Mouse (Mus musculus) limb, embryonic 14.5 days (tissue): ENCODE measurements around the gene Galnt10. TPM values are rescaled to one million over a fixed set of nuclear protein-coding genes. Genes with fewer than 3 reads are reported as not detected.

Experiments
- ATAC-seq: fragments of 200-750 bp; cut with Nextera tagmentation; 2 replicates; pipeline ENCODE4 v1.8.0; 2017; ENCODE audit warnings: low read depth, moderate number of reproducible peaks, moderate TSS enrichment; ENCODE audit not compliant: low FRiP score
- DNase-seq: peaks from one replicate; pipeline ENCODE4 v3.0.0-alpha.2; 2015; ENCODE audit warnings: low spot score
- H3K27ac ChIP-seq: fragments of 300-500 bp; sonication (generic); replicated peaks from 2 replicates; pipeline ENCODE4 v1.5.1; 2014; ENCODE audit warnings: low read depth, mild to moderate bottlenecking, low read length, moderate library complexity, mixed read lengths
- H3K27me3 ChIP-seq: fragments of 300-500 bp; sonication (generic); 2 replicates; pipeline ENCODE4 v1.6.1; 2014; ENCODE audit warnings: low read length, mixed read lengths; ENCODE audit not compliant: control insufficient read depth, insufficient read depth
- H3K36me3 ChIP-seq: fragments of 300-500 bp; sonication (generic); 2 replicates; pipeline ENCODE4 v1.6.1; 2014; ENCODE audit warnings: mild to moderate bottlenecking, low read length, moderate library complexity, mixed read lengths; ENCODE audit not compliant: control insufficient read depth, insufficient read depth
- H3K4me1 ChIP-seq: fragments of 300-500 bp; sonication (generic); 2 replicates; pipeline ENCODE4 v1.6.1; 2014; ENCODE audit warnings: antibody characterized with exemption, low read length, mixed read lengths; ENCODE audit not compliant: control insufficient read depth, insufficient read depth
- H3K4me2 ChIP-seq: fragments of 300-500 bp; sonication (generic); replicated peaks from 2 replicates; pipeline ENCODE4 v1.6.1; 2014; ENCODE audit warnings: low read depth, mild to moderate bottlenecking, low read length, moderate library complexity; ENCODE audit not compliant: severe bottlenecking
- H3K4me3 ChIP-seq: fragments of 300-500 bp; sonication (generic); replicated peaks from 2 replicates; pipeline ENCODE4 v1.5.1; 2014; ENCODE audit warnings: low read length
- H3K9ac ChIP-seq: fragments of 300-500 bp; sonication (generic); 2 replicates; pipeline ENCODE4 v1.6.1; 2014; ENCODE audit warnings: mild to moderate bottlenecking, low read depth, low read length, moderate library complexity; ENCODE audit not compliant: severe bottlenecking
- H3K9me3 ChIP-seq: fragments of 300-500 bp; sonication (generic); 2 replicates; pipeline ENCODE4 v1.6.1; 2016; ENCODE audit warnings: low read length; ENCODE audit not compliant: control insufficient read depth
- POLR2A ChIP-seq: fragments of 200-500 bp; IDR thresholded peaks from 2 replicates; pipeline ENCODE4 v1.8.0; 2012; ENCODE audit warnings: inconsistent platforms, mild to moderate bottlenecking, moderate library complexity, borderline replicate concordance; ENCODE audit not compliant: insufficient read depth, insufficient read length; ENCODE audit errors: extremely low read depth
- WGBS: fragments of 180-500 bp; shearing (Covaris S2); extraction: QIAGEN DNeasy Blood & Tissue Kit; methylation state at CpG from one replicate; pipeline ENCODE4 v1.1.7; 2014; 5-methylcytosine and 5-hydroxymethylcytosine counted together
- polyA plus RNA-seq, 2 experiments: library from polyadenylated mRNA; depleted of rRNA in 1 of 2; stranded (reverse) in 1 of 2; unstranded in 1 of 2; fragments of >200 nt; fragmentation: Nextera tagmentation in 1 of 2; extraction: Ambion mirVana in 1 of 2; gene quantifications; 2 replicates each; pipeline versions ENCODE4 v1.2.1 to v1.2.3; 2012 to 2014

Gene Galnt10
- polyA plus RNA-seq, 2 experiments, result 24.4 to 26.5 TPM

DNA sequence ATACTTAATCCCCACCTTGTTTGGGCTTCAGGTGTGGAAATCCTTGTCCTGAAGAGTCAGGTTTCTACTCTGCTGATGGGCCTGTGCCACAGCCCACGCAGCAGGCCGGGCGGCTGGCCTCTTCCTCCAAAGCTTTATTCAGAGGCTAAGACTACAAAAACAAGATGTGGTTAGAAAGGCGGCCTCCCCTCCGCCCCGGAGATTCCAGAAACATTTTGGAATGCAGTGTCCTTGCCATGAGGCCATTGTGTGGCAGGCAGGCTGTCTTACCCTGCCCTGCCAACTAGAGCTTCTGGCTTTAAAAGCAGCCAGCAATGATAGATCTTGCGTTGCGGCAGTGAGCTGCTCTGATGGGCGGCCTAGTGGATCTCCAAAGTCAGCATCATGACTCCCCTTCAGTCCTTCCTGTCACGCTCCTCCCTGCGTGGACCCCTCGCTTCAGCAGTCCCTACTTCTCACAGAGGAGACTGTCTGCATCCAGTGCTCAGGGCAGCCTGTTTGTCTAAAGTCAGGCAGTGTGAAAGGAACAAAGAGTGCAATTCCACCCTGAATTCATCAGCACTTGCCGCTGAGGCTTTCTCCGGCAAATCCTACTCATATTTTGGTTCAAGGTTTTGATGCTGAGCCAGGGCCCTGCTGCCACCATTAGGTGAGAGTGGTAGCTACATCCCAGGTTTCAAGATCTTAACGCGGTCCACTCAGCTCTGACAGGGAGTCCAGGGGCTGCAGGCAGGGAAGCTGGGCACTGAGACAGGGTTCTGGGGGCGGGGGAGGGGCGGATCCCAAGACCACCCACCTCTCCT lies 141.6 kb downstream of the Galnt10 start:
- H3K27ac ChIP-seq, result peak overlapping the region; percentile 55
- peak; percentile 46 for DNase-seq

DNA sequence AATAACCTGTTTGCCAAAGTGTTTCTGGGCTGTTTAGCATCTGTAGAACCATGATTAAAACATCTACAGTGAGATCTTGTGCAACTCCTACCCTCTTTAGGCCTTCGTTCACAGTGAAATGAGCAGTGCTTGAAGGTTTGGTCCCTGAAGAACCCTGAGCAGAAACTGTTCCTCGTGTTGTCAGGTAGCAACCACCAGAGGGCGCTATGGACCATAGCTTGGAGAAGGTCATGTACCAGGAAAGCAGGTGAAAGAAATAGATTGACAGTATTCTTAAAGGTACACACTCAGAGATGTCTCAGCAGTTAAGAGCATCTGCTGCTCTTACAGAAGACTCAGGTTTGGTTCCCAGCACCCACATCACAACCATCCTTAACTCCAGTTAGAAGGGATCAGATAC lies 142.7 kb downstream of the Galnt10 start:
- Histone ChIP-seq H3K9me3 (no peaks in the 10 kb centered on the region), H3K4me1 (peaks cover 6% of the 10 kb centered on the region), H3K36me3 (peaks cover 12% of the 10 kb centered on the region), H3K9ac (no peak overlapping the region), H3K27me3 (no peaks in the 10 kb centered on the region), H3K4me3 (no peak overlapping the region), H3K4me2 (no peak overlapping the region), H3K27ac (no peak overlapping the region)
- no peak for TF ChIP-seq POLR2A
- ATAC-seq (no peak), DNase-seq (no peak)
- 36% methylated on average over 3 of the region's 3 CpGs for WGBS

More for the DNA sequence above, 141.6 kb downstream of the Galnt10 start:
- peak; percentile 39 for ATAC-seq
- H3K9me3 ChIP-seq, result no peaks in the 10 kb centered on the region
- 51% methylated on average over 18 of the region's 18 CpGs for WGBS
- H3K36me3 ChIP-seq, result peaks cover 16% of the 10 kb centered on the region
- H3K4me1 ChIP-seq, result peaks cover 6% of the 10 kb centered on the region
- peak overlapping the region; percentile 36 for H3K9ac ChIP-seq
- TF ChIP-seq POLR2A, result no peak
- H3K27me3 ChIP-seq, result no peaks in the 10 kb centered on the region
- no peak overlapping the region for H3K4me3 ChIP-seq
- no peak overlapping the region for H3K4me2 ChIP-seq

DNA sequence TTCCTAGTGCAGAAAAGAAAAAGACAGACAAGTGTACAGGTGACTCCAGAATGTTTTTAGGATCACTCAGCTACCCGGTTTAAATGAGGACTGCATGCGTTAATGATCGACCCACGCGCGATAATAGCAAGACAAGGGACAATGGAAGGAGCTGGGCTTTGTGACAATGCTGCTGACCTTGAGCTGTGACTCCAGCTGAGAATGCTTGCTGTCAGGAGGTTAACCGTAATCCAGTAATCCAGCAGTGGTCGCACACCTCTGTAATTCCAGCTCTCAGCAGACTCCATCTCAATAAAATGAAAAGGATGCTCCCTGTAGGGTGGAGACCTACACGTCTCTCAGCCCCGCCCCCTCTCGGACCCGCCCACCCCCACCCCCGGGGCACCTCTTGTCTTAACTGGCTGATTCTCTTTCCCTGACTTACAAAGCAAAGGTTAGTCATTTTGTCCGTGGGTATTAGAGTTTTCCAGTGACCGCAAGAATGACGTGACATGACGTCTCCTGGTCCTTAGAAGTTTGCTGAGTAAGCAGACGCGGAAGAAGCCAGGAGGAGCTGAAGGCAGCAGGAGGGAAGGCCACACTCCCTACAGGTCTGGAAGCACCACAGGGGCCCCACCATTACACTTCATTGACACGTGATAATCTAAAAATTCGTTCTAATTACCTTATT lies 145.8 kb downstream of the Galnt10 start:
- peaks cover 8% of the 10 kb centered on the region for H3K4me1 ChIP-seq
- no peak overlapping the region for H3K4me3 ChIP-seq
- H3K27ac ChIP-seq, result no peak overlapping the region
- no peaks in the 10 kb centered on the region for H3K27me3 ChIP-seq
- H3K9me3 ChIP-seq, result no peaks in the 10 kb centered on the region
- no peak overlapping the region for H3K9ac ChIP-seq
- WGBS, result 33% methylated on average over 21 of the region's 21 CpGs
- H3K4me2 ChIP-seq, result 0 out of 2 replicates have a peak overlapping the region, but pooled peaks have one; percentile 13
- DNase-seq (no peak), ATAC-seq (no peak)
- no peaks in the 10 kb centered on the region for H3K36me3 ChIP-seq
- TF ChIP-seq POLR2A, result no peak

- Histone ChIP-seq H3K27me3 (no peaks in the 10 kb centered on the region), H3K36me3 (no peaks in the 10 kb centered on the region), H3K9me3 (no peaks in the 10 kb centered on the region), H3K4me1 (peaks cover 3% of the 10 kb centered on the region), H3K9ac (no peak overlapping the region), H3K4me2 (no peak overlapping the region), H3K27ac (no peak overlapping the region), H3K4me3 (no peak overlapping the region)
- TF ChIP-seq POLR2A, result no peak
- DNase-seq, result no peak
- WGBS, result 37% methylated on average over 6 of the region's 6 CpGs
- no peak for ATAC-seq
Measured at GRCm38 (mm10) chr11:57795086-57795485, 149.8 kb downstream of the Galnt10 start.

GRCm38 (mm10) chr11:57797828-57798227 lies 152.6 kb downstream of the Galnt10 start:
- no peak for TF ChIP-seq POLR2A
- Histone ChIP-seq H3K4me1 (peaks cover 15% of the 10 kb centered on the region), H3K36me3 (no peaks in the 10 kb centered on the region), H3K4me3 (no peak overlapping the region), H3K27me3 (no peaks in the 10 kb centered on the region), H3K9me3 (no peaks in the 10 kb centered on the region), H3K4me2 (no peak overlapping the region), H3K9ac (no peak overlapping the region), H3K27ac (no peak overlapping the region)
- DNase-seq, result no peak
- 75% methylated on average over 9 of the region's 9 CpGs for WGBS
- no peak for ATAC-seq
